Mouse (Mus musculus): ENCODE measurements around the gene Cldnd2. TPM values are rescaled to one million over a fixed set of nuclear protein-coding genes. Genes with fewer than 3 reads are reported as not detected.

Gene Cldnd2
- total RNA-seq, 1 experiment = not detected

DNA sequence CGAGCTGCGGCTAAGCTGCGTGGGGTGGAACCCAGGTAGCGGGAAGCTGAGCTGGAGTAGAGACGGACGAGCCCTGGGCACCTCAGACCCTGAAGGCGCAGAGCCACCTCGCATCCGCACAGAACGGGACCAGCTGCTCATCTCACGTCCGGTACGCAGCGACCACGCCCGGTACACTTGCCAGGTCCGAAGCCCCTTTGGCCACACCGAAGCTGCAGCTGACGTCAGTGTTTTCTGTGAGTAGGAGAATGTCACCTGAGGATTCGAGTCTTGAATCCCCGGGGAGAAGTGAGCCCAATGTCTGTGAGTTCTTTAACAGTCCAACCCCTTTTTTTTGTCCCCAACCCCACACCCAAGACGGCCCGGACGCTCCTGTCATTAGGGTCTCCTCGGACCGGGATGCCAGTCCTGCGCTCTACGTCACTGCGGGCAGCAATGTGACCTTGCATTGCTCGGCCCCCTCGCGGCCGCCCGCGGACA lies 24.3 kb downstream of the Cldnd2 start:
- Histone ChIP-seq H3K4me1 (ENCODE audit: control insufficient read depth in 2 of 2, insufficient read depth in 2 of 2, low read length in 2 of 2, poor library complexity in 1 of 2) (peaks cover 0 to 3% of the 10 kb centered on the region in 2 experiments; a peak in 1 of 4 replicates), H3K27ac (ENCODE audit: insufficient read depth, low read depth, low read length, poor library complexity, severe bottlenecking) (no peak overlapping the region), H3K36me3 (ENCODE audit: control insufficient read depth, insufficient read depth, low read length, poor library complexity, severe bottlenecking) (no peaks in the 10 kb centered on the region), H3K9ac (ENCODE audit: insufficient read depth, low read depth, low read length, poor library complexity, severe bottlenecking) (peak overlapping the region; percentile 55), H3K9me3 (ENCODE audit: control insufficient read depth, insufficient read depth, low read depth, low read length) (no peaks in the 10 kb centered on the region), H3K4me3 (ENCODE audit: insufficient read depth in 1 of 2, low read depth in 1 of 2, low read length in 2 of 2, poor library complexity in 1 of 2, severe bottlenecking in 1 of 2) (peak overlapping the region; percentile 71)
- in situ Hi-C loops (cut with MboI; ENCODE audit: low sequenced_read_pairs in 2 of 2, unreplicated experiment in 2 of 2) = no loop called here
- no peak for TF ChIP-seq HCFC1 (IDR thresholded peaks at IDR 0.05; ENCODE audit: borderline replicate concordance, insufficient read depth, low read length)
- TF ChIP-seq ZNF384 (IDR thresholded peaks at IDR 0.05; ENCODE audit: low read depth, low read length) = no peak
- TF ChIP-seq ZC3H11A (IDR thresholded peaks at IDR 0.05; ENCODE audit: borderline replicate concordance, low read depth, low read length) = no peak
- no peak for TF ChIP-seq CHD2 (IDR thresholded peaks at IDR 0.05; ENCODE audit: low read depth, low read length)
- TF ChIP-seq MAFK (IDR thresholded peaks at IDR 0.05; ENCODE audit: insufficient read depth, low read depth, low read length) = no peak
- no peak for DNase-seq (ENCODE audit: low read depth, low spot score)

DNA sequence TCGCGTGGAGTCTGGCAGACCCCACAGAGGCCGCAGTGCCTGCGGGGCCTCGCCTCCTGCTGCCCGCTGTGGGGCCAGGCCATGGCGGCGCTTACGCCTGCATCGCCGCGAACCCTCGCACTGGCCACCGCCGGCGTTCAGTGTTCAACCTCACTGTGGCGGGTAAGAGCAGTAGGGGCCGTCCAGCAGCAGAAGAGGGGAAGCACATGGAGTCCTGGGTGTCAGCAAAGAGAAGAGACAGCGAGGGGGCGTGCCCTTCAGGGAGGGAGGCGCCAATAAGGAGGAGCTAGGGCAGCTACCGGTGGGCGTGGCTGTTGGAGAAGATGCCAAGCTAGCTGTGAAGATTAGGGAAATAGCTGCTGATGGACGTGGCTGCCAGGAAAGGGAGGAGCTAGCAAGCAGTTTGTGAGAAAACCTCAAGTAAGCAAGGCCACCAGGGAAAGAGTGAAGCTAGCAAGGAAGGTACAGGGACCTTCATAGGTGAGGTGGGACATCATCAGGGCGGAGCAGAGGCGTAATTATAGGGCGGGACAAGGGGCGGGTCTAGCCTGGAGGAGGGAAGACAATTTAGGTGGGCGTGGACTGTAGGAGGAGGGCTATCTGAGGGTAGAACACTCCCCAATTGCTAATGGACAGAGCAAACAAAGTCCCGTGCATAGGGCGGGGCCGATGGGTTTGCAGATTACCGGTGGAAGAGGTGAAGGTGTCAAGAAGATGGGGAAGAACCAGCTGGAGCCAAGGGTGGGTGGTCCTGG lies 24.9 kb downstream of the Cldnd2 start:
- in situ Hi-C loops (cut with MboI; ENCODE audit: low sequenced_read_pairs in 2 of 2, unreplicated experiment in 2 of 2) = no loop called here
- Histone ChIP-seq H3K27ac (ENCODE audit: insufficient read depth, low read depth, low read length, poor library complexity, severe bottlenecking) (no peak overlapping the region), H3K9me3 (ENCODE audit: control insufficient read depth, insufficient read depth, low read depth, low read length) (no peaks in the 10 kb centered on the region), H3K9ac (ENCODE audit: insufficient read depth, low read depth, low read length, poor library complexity, severe bottlenecking) (peak overlapping the region; percentile 55), H3K4me3 (ENCODE audit: insufficient read depth in 1 of 2, low read depth in 1 of 2, low read length in 2 of 2, poor library complexity in 1 of 2, severe bottlenecking in 1 of 2) (peak overlapping the region; percentile 71), H3K36me3 (ENCODE audit: control insufficient read depth, insufficient read depth, low read length, poor library complexity, severe bottlenecking) (no peaks in the 10 kb centered on the region), H3K4me1 (ENCODE audit: control insufficient read depth in 2 of 2, insufficient read depth in 2 of 2, low read length in 2 of 2, poor library complexity in 1 of 2) (peaks cover 0 to 3% of the 10 kb centered on the region in 2 experiments; a peak in 1 of 4 replicates)
- TF ChIP-seq MAFK (IDR thresholded peaks at IDR 0.05; ENCODE audit: insufficient read depth, low read depth, low read length) (no peak), HCFC1 (IDR thresholded peaks at IDR 0.05; ENCODE audit: borderline replicate concordance, insufficient read depth, low read length) (no peak; the same call in 1 of the 2 replicates), CHD2 (IDR thresholded peaks at IDR 0.05; ENCODE audit: low read depth, low read length) (no peak), ZNF384 (IDR thresholded peaks at IDR 0.05; ENCODE audit: low read depth, low read length) (no peak), ZC3H11A (IDR thresholded peaks at IDR 0.05; ENCODE audit: borderline replicate concordance, low read depth, low read length) (no peak)
- peak; percentile 96 for DNase-seq (ENCODE audit: low read depth, low spot score)

DNA sequence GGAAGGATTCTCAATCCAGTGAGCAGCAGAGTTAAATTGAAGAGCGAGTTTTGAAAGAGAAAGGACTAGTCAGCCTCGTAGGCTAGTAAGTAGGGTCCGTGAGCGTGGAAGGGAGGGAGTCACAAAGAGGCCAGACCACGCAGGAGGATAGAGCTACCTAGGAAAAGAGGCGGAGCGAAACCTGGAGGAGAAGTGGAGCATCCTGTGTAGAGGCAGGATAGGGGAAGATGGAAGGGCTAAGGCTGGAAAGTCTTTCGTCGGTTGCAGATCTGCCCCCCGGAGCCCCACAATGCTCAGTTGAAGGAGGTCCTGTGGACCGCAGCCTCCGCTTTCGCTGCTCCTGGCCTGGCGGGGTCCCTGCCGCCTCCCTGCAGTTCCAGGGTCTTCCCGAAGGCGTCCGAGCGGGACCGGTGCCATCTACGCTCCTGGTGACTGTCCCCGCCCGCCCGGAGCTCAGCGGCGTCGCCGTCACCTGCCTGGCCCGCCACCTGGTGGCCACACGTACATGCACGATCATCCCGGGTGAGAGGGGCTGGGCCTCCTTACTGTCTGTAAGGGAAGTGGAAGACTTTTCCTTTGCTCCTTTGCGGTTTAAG lies 25.6 kb downstream of the Cldnd2 start:
- in situ Hi-C loops (cut with MboI; ENCODE audit: low sequenced_read_pairs in 2 of 2, unreplicated experiment in 2 of 2) = no loop called here
- peak; percentile 80 for DNase-seq (ENCODE audit: low read depth, low spot score)
- peak overlapping the region; percentile 35; the same call in 1 of the 2 replicates for H3K9ac ChIP-seq (ENCODE audit: insufficient read depth, low read depth, low read length, poor library complexity, severe bottlenecking)
- no peaks in the 10 kb centered on the region for H3K9me3 ChIP-seq (ENCODE audit: control insufficient read depth, insufficient read depth, low read depth, low read length)
- H3K36me3 ChIP-seq (ENCODE audit: control insufficient read depth, insufficient read depth, low read length, poor library complexity, severe bottlenecking) = no peaks in the 10 kb centered on the region
- peak overlapping the region; percentile 65 to 71 for H3K4me3 ChIP-seq (ENCODE audit: insufficient read depth in 1 of 2, low read depth in 1 of 2, low read length in 2 of 2, poor library complexity in 1 of 2, severe bottlenecking in 1 of 2)
- H3K27ac ChIP-seq (ENCODE audit: insufficient read depth, low read depth, low read length, poor library complexity, severe bottlenecking) = no peak overlapping the region
- TF ChIP-seq HCFC1 (IDR thresholded peaks at IDR 0.05; ENCODE audit: borderline replicate concordance, insufficient read depth, low read length) (0 out of 2 replicates have a peak, but pooled peaks have one; percentile 15), CHD2 (IDR thresholded peaks at IDR 0.05; ENCODE audit: low read depth, low read length) (no peak), ZC3H11A (IDR thresholded peaks at IDR 0.05; ENCODE audit: borderline replicate concordance, low read depth, low read length) (peak; percentile 62; the same call in 1 of the 2 replicates), MAFK (IDR thresholded peaks at IDR 0.05; ENCODE audit: insufficient read depth, low read depth, low read length) (no peak), ZNF384 (IDR thresholded peaks at IDR 0.05; ENCODE audit: low read depth, low read length) (no peak)
- H3K4me1 ChIP-seq (ENCODE audit: control insufficient read depth in 2 of 2, insufficient read depth in 2 of 2, low read length in 2 of 2, poor library complexity in 1 of 2) = peaks cover 0 to 3% of the 10 kb centered on the region in 2 experiments; a peak in 1 of 4 replicates

DNA sequence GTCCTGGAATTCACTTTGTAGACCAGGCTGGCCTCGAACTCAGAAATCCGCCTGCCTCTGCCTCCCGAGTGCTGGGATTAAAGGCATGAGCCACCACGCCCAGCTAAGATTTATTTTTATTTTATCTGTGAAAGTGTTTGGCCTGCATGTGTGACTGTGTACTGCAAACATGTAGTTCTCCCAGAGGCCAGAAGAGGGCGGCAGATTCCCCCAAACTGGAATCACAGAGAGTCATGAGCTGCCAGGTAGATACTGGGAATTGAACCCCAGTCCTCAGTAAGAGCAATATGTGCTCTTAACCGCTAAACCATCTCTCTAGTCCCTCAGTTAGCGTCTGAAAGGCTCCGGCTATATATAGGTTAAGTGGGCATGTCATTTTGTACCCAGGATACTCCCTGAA lies 29.8 kb downstream of the Cldnd2 start:
- Histone ChIP-seq H3K4me3 (ENCODE audit: insufficient read depth in 1 of 2, low read depth in 1 of 2, low read length in 2 of 2, poor library complexity in 1 of 2, severe bottlenecking in 1 of 2) (no peak overlapping the region), H3K4me1 (ENCODE audit: control insufficient read depth in 2 of 2, insufficient read depth in 2 of 2, low read length in 2 of 2, poor library complexity in 1 of 2) (no peaks in the 10 kb centered on the region), H3K9ac (ENCODE audit: insufficient read depth, low read depth, low read length, poor library complexity, severe bottlenecking) (no peak overlapping the region), H3K36me3 (ENCODE audit: control insufficient read depth, insufficient read depth, low read length, poor library complexity, severe bottlenecking) (no peaks in the 10 kb centered on the region), H3K27ac (ENCODE audit: insufficient read depth, low read depth, low read length, poor library complexity, severe bottlenecking) (no peak overlapping the region), H3K9me3 (ENCODE audit: control insufficient read depth, insufficient read depth, low read depth, low read length) (no peaks in the 10 kb centered on the region)
- TF ChIP-seq MAFK (IDR thresholded peaks at IDR 0.05; ENCODE audit: insufficient read depth, low read depth, low read length) (no peak), ZNF384 (IDR thresholded peaks at IDR 0.05; ENCODE audit: low read depth, low read length) (no peak), HCFC1 (IDR thresholded peaks at IDR 0.05; ENCODE audit: borderline replicate concordance, insufficient read depth, low read length) (no peak), ZC3H11A (IDR thresholded peaks at IDR 0.05; ENCODE audit: borderline replicate concordance, low read depth, low read length) (no peak), CHD2 (IDR thresholded peaks at IDR 0.05; ENCODE audit: low read depth, low read length) (no peak)
- in situ Hi-C loops (cut with MboI; ENCODE audit: low sequenced_read_pairs in 2 of 2, unreplicated experiment in 2 of 2) = no loop called here
- peak; percentile 51 for DNase-seq (ENCODE audit: low read depth, low spot score)
